Mouse (Mus musculus) heart, postnatal 14 days (tissue): ENCODE measurements around the gene Ints11. TPM values are rescaled to one million over a fixed set of nuclear protein-coding genes. Genes with fewer than 3 reads are reported as not detected.

Experiments used
- DNase-seq, 2 experiments: peaks; one replicate each; pipeline ENCODE4 v3.0.0; 2021 to 2022
- intact Hi-C: fragments of 180-260 bp; cut with DNase I; formaldehyde crosslinking; loops from one replicate; pipeline ENCODE4 v1.15.1; 2025
- total RNA-seq, 2 experiments: library from RNA; stranded (reverse); gene quantifications; 2 replicates each; pipeline ENCODE4 v1.2.3; 2021

The Ints11 gene
- total RNA-seq, 2 experiments from 2014 or later = 16.9 to 19.5 TPM

DNA sequence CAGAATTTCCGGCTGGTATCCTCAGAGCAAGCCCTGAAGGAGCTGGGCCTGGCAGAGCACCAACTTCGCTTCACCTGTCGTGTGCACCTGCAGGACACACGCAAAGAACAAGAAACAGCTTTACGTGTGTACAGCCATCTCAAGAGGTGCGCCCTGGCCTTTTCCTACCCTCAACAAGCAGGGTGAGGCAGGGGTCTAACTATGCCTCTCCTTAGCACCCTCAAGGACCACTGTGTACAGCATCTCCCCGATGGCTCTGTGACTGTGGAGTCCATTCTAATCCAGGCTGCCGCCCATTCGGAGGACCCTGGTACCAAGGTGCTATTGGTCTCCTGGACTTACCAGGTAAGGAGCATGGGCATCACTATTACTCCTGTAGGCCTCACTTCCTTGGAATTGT, 18.8 kb downstream of the Ints11 start:
- no peak for DNase-seq
- intact Hi-C loops = no loop called here

- intact Hi-C loops = no loop called here
Observed at GRCm38 (mm10) chr4:155889316-155889715, 20.0 kb downstream of the Ints11 start.

GRCm38 (mm10) chr4:155891011-155891471, 21.7 kb downstream of the Ints11 start:
- intact Hi-C loops = no loop called here
- peak in 1 of 2 experiments; percentile 17 for DNase-seq

More at GRCm38 (mm10) chr4:155889316-155889715, 20.0 kb downstream of the Ints11 start:
- no peak for DNase-seq

GRCm38 (mm10) chr4:155891551-155892001, 22.2 kb downstream of the Ints11 start, which contains the start of the genes Pusl1 and Acap3:
Gene Pusl1 (minus strand): TSS chr4:155891781.
Gene Acap3 (plus strand): TSS chr4:155891822.
- peak; percentile 99 for DNase-seq
- intact Hi-C loops = loop anchor here (2.0 kb wide), 1 partner anchor 23 kb away; the partner anchor contains the start of genes Cptp and Ints11

- peak; percentile 89 to 91 for DNase-seq
- intact Hi-C loops = loop anchor here (2.0 kb wide), 1 partner anchor 23 kb away; the partner anchor contains the start of genes Cptp and Ints11
Observed at GRCm38 (mm10) chr4:155892017-155892416, 22.7 kb downstream of the Ints11 start.

DNA sequence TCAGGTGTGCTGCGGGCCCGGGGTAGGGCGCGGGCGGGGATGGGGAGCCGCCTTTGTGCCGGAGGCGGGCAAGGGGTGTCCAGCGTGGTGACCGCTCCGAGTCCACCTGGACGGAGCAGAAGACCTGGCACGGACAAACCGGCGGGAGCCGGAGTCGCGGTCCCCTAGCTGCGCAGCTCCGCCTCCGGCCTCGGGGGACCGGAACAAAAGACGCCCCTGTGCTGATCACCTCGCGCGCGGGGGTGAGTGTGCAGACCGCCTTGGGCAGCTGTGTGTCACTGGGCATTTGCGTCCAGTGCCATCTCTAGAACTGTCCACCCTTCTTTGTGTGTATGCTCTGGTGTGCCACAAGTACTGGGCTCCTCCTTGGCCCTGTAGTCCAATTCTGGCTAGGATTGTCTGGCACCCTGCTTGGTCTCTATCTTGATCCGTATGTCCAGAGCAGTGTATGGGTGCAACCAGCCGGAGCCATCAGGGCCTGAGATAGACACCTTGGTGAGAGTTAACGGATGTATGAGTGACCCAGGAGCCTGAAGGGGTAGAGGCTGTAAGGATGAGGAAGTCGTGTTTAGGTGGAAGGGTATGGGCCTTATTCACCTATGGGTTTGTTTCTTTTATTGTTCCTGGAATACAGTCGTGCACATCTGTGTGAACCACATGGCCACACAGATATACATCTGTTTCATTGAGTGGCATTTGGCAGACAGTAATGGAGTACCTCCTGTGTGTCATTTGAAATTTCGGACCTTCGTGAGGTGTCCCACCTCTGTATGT, 23.3 kb downstream of the Ints11 start:
- peak; percentile 47 to 56 for DNase-seq
- intact Hi-C loops = loop anchor here (2.0 kb wide), 1 partner anchor 24 kb away; the partner anchor contains the start of genes Cptp and Ints11

GRCm38 (mm10) chr4:155893212-155893690, 23.9 kb downstream of the Ints11 start:
- intact Hi-C loops = loop anchor here (2.0 kb wide), 1 partner anchor 24 kb away; the partner anchor contains the start of genes Cptp and Ints11
- no peak for DNase-seq

- intact Hi-C loops = loop anchor here (2.0 kb wide), 1 partner anchor 48 kb away; the partner anchor contains the start of gene Ube2j2
- peak; percentile 81 to 83 for DNase-seq
Observed at GRCm38 (mm10) chr4:155894311-155894881, 25.1 kb downstream of the Ints11 start.

GRCm38 (mm10) chr4:155895216-155895615, 25.9 kb downstream of the Ints11 start:
- intact Hi-C loops = loop anchor here (2.0 kb wide), 1 partner anchor 48 kb away; the partner anchor contains the start of gene Ube2j2
- peak; percentile 40 to 73 for DNase-seq

GRCm38 (mm10) chr4:155895826-155896225, 26.5 kb downstream of the Ints11 start:
- intact Hi-C loops = loop anchor here (2.0 kb wide), 1 partner anchor 47 kb away; the partner anchor contains the start of gene Ube2j2
- peak; percentile 2 to 4 for DNase-seq

DNA sequence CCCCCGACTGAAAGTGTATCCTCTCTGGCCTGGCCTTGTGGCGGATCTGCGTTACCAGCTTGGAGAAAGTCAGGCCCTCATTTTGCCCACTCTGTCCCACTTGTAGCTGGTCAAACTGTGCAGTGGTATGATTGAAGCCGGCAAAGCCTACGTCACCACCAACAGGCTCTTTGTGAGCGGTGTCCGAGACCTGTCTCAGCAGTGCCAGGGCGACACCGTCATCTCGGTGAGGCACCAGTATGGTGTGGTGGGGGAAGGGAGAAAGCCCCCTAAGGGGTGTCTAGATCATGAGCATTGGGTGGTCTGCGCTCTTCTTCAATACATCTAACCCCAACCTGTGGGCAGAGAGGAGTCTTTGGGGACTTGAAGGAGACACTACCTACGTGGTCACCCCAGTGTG, 27.1 kb downstream of the Ints11 start:
- DNase-seq = no peak
- intact Hi-C loops = no loop called here

DNA sequence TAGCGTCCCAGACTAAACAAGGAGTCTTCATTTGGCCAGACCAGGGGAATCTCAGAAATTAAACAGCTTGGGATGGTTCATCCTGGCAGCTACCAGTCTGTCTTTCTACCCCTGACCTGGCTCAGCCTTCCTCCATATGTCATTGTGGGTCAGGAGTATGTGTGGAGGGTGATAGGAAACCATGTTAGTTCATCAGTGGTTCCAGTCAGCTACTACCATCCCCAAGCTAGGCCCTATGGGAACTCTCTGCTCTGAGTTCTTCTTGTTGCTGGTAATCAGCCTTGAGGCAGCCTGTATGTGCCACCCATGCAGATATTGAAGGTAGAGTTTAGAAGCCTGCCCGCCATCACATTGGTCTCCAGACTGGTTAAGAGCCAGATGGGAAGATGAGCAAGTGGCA, 29.0 kb downstream of the Ints11 start:
- intact Hi-C loops = no loop called here
- DNase-seq = no peak

GRCm38 (mm10) chr4:155899355-155899754, 30.0 kb downstream of the Ints11 start:
- intact Hi-C loops = no loop called here
- DNase-seq = no peak

GRCm38 (mm10) chr4:155901205-155901604, 31.9 kb downstream of the Ints11 start:
- intact Hi-C loops = no loop called here
- peak; percentile 55 to 62 for DNase-seq

GRCm38 (mm10) chr4:155903246-155903645, 33.9 kb downstream of the Ints11 start:
- peak in 1 of 2 experiments; percentile 1 for DNase-seq
- intact Hi-C loops = no loop called here

- intact Hi-C loops = loop anchor here (2.0 kb wide), 1 partner anchor 36 kb away; no protein-coding TSS in a partner anchor
- DNase-seq = peak; percentile 7 to 37
Observed at GRCm38 (mm10) chr4:155904318-155905102, 35.2 kb downstream of the Ints11 start.

GRCm38 (mm10) chr4:155905634-155906033, 36.3 kb downstream of the Ints11 start:
- no peak for DNase-seq

DNA sequence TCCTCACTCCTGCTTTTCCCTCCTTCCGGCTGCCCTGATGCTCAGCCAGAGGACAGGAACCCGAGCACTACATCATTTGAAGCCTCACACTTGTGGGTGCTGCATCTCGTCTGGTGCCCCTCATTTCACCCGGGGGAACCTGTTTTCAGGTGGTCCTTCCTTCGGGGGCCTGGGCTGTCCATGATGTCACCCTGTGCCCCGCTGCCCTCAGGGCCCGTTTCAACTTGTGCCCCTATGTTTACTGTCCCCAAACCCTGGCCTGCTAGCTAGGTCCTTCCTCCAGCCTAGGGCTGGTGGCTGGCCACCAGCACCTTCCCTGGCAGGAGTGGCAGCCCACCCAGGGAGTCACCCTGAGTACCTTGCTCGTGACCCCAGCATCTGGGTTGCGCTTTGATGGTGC, 36.8 kb downstream of the Ints11 start:
- peak in 1 of 2 experiments; percentile 1 for DNase-seq
- intact Hi-C loops = no loop called here

More at GRCm38 (mm10) chr4:155905634-155906033, 36.3 kb downstream of the Ints11 start:
- intact Hi-C loops = loop anchor here (2.0 kb wide), 1 partner anchor 35 kb away; no protein-coding TSS in a partner anchor

- intact Hi-C loops = no loop called here
Observed at GRCm38 (mm10) chr4:155907003-155907402, 37.7 kb downstream of the Ints11 start.

DNA sequence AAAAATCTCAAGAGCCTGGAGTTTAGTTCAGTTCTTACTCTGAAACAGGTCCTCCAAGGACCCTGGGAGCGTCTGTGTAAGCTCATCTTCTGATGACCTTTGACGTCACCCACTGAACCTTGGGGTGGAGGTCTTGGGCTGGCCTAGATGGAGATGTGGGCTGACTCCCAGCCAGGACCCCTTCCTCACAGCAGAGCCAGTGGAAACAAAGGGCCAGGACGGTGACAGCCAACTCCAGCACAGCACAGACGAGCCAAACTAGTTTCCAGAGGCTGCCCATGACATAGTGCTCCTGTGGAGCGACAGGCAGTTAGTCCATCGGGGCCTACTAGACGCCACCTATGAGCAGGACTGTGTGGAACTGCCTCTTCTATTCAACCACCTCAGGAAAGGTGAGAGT, 38.9 kb downstream of the Ints11 start:
- peak; percentile 1 to 2 for DNase-seq
- intact Hi-C loops = no loop called here

More at GRCm38 (mm10) chr4:155907003-155907402, 37.7 kb downstream of the Ints11 start:
- peak; percentile 1 for DNase-seq
